Mouse (Mus musculus) T-helper 17 cell (primary cell): ENCODE measurements around the gene Mbtps1.

Experiments
- in situ Hi-C, 2 experiments: fragments of 300-600 bp; cut with MboI, MseI; formaldehyde crosslinking; loops; 1 replicate in 1 of 2; 2 replicates in 1 of 2; pipeline ENCODE4 v1.15.1; 2025; ENCODE audit warnings: high pct_unique_total_duplicates in 2 of 2

Gene Mbtps1

GRCm38 (mm10) chr8:119558603-119559401 is at the start of gene Mbtps1:
Mbtps1 (minus strand) TSS chr8:119558735.
- in situ Hi-C loops, result loop anchor here in 1 of 2 experiments (25.0 kb wide), 1 partner anchor 1003 kb away; no protein-coding TSS in a partner anchor

GRCm38 (mm10) chr8:119606224-119606623 is 47.7 kb upstream of the Mbtps1 start:
- in situ Hi-C loops, result no loop called here

GRCm38 (mm10) chr8:119604996-119605395 is 46.5 kb upstream of the Mbtps1 start, which contains the start of gene Taf1c:
Taf1c (minus strand) TSS chr8:119605222.
- in situ Hi-C loops, result loop anchor here in 1 of 2 experiments (5.0 kb wide), 1 partner anchor 158 kb away; the partner anchor contains the start of gene Necab2

- in situ Hi-C loops, result loop anchor here in 1 of 2 experiments (5.0 kb wide), 1 partner anchor 157 kb away; the partner anchor contains the start of gene Necab2
These were observed 45.9 kb upstream of the Mbtps1 start for GRCm38 (mm10) chr8:119604398-119604803.

DNA sequence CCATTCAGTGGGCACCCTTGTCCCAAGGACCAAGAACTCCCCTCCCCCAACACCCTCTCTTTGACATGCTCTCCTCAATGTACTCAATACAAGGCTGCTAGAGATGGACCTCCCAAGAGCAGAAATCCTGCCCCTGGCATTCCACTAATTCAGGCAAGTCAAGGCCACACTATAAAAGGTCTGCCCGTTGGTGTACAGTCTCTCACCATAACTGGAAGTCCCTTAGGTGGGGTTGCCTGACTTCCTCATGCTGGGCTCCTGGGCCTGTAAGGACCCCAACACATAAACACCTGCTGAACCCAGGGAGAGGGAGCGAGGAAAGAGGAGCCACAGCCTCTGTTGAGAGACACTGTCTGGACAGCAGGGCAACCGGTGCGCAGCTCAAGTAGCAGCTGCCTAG is 45.2 kb upstream of the Mbtps1 start:
- in situ Hi-C loops, result loop anchor here in 1 of 2 experiments (5.0 kb wide), 1 partner anchor 156 kb away; the partner anchor contains the start of gene Necab2

- in situ Hi-C loops, result no loop called here
These were observed 32.9 kb upstream of the Mbtps1 start for GRCm38 (mm10) chr8:119591456-119591855.

DNA sequence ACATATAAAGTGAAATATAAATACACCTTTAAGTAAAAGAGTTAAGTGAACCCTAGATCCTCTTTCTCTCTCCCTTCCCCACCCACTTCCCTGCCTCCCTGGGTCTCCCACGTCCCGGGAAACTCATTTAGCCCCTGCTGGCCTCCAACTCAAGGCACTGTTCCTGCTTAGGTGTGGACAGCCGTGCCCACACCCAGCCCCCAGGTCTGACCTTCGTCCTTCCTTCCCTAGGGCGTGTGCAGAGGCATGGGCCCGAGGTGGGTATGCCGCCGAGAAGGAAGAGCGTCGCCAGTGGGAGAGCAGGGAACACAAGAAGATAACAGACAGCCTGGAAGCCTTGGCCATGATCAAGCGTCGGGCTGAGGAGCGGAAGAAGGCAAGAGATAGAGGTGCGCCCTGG is 31.8 kb upstream of the Mbtps1 start:
- in situ Hi-C loops, result no loop called here

DNA sequence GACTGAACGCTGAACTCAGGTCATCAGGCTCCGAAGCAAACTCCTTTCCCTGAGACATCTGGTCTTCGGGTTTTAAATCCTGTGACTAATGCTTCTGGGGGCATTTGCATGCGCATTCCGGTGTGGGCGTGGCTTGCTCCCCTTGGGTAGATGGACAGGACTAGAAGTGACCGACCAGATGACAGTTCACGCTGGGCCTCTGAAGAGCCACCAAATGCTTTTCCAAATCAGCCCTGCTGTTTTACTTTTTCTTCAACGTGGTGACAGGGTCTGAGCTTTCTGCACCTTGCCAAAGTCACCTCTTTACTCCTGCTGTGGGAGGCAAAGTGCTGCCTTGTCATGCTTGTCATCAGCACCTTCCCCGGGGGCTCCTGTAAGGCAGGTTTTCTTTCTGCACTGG is 30.3 kb upstream of the Mbtps1 start:
- in situ Hi-C loops, result no loop called here

GRCm38 (mm10) chr8:119588321-119588720 is 29.8 kb upstream of the Mbtps1 start:
- in situ Hi-C loops, result no loop called here

DNA sequence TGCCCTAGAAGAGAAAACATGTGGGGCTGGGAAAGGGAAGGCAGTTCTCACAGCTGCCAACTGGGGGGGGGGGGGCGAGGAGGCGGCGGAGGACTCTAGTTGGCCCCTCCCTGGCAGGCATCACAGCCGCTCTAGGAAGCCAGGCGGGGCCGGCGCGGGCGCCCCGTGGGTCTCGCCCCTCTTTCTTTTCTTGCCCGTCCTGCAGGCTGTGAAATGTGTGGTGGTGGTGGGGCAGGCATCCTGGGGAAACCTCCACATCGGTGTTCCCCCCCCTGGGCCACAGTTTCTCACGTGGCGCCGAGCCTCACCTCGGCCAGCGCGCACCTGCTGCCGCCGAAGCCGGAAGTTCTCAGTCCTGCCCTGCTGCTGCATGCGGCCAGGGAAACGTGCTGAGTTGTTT is 27.4 kb upstream of the Mbtps1 start:
- in situ Hi-C loops, result no loop called here

GRCm38 (mm10) chr8:119580441-119581161 is 22.1 kb upstream of the Mbtps1 start:
- in situ Hi-C loops, result no loop called here

- in situ Hi-C loops, result no loop called here
These were observed 20.6 kb upstream of the Mbtps1 start for GRCm38 (mm10) chr8:119579096-119579495.

- in situ Hi-C loops, result no loop called here
These were observed 16.8 kb upstream of the Mbtps1 start for GRCm38 (mm10) chr8:119575366-119575726.

- in situ Hi-C loops, result loop anchor here in 1 of 2 experiments (25.0 kb wide), 1 partner anchor 988 kb away; no protein-coding TSS in a partner anchor
These were observed 16.2 kb upstream of the Mbtps1 start, which contains the start of the genes Hsdl1 and Dnaaf1 for GRCm38 (mm10) chr8:119574437-119575365. Hsdl1 (minus strand) TSS chr8:119575183. Dnaaf1 (plus strand) TSS chr8:119575235.

- in situ Hi-C loops, result loop anchor here in 1 of 2 experiments (25.0 kb wide), 1 partner anchor 990 kb away; no protein-coding TSS in a partner anchor
These were observed 13.9 kb upstream of the Mbtps1 start for GRCm38 (mm10) chr8:119572411-119572810.

GRCm38 (mm10) chr8:119571135-119571534 is 12.6 kb upstream of the Mbtps1 start:
- in situ Hi-C loops, result loop anchor here in 1 of 2 experiments (25.0 kb wide), 1 partner anchor 991 kb away; no protein-coding TSS in a partner anchor

DNA sequence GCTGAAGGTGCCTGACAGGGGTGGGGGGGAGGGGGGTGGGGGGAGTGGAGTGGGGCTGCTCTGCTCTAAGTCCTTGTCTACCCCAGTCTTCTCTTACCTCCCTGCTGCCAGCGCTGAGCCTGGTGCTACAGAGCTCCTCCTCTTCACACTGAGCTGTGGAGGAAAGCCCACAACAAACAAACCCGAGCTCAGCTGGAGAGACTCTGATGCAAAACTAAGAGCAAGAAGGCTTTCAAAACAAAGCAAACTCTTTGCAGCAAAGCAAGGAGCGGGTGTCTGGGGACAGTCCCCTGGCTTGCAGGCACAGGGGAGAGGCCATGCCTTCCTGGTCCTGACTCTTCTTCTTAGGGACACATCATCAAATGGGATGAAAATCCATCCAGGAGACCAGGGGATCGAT is 11.3 kb upstream of the Mbtps1 start:
- in situ Hi-C loops, result loop anchor here in 1 of 2 experiments (25.0 kb wide), 1 partner anchor 992 kb away; no protein-coding TSS in a partner anchor

DNA sequence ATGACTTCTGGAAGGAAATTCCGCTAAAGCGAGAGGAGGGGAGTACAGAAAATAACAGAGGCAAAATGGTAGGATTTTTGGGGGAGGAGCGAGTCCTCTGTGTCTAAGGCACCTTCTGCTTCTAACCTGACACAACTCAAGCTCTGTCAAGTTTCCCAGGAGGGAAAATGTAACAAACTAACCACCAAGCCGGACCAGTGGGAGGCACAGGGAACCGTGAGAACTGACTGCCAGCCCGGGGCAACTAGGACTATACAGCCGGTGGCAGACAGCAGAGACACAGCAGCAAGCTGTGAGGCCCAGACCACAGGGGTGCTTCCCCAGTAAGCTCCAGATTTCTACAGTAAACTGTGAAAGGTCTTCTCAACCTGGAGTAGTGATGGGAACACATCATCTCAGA is 10.4 kb upstream of the Mbtps1 start:
- in situ Hi-C loops, result loop anchor here in 1 of 2 experiments (25.0 kb wide), 1 partner anchor 993 kb away; no protein-coding TSS in a partner anchor

GRCm38 (mm10) chr8:119568251-119568650 is 9.7 kb upstream of the Mbtps1 start:
- in situ Hi-C loops, result loop anchor here in 1 of 2 experiments (25.0 kb wide), 1 partner anchor 994 kb away; no protein-coding TSS in a partner anchor

DNA sequence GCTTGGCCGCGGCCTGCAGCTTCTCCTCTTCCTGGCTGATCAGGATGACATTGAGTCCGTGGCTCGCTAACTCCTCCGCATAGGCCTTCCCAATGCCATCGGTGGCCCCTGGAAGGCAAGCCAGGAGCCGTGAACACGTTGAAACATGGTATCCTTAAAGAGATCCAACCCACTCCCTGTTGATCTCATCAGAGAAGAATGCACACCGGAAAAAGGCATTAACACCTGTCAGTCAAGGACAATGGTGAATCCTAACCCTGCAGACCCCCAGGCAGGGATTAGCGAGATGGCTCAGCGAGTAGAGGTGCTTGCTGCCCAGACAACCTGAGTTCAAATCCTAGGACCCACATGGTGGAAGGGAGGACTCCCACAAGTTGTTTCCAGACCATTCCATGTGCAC is 7.8 kb upstream of the Mbtps1 start:
- in situ Hi-C loops, result loop anchor here in 1 of 2 experiments (25.0 kb wide), 1 partner anchor 996 kb away; no protein-coding TSS in a partner anchor
